Mouse (Mus musculus) embryonic fibroblast, embryonic 13.5 days (primary cell): ENCODE results near the gene H2-T22.
"Not testable (repeated sequence)": the region's sequence is repeated elsewhere in the genome, so short reads cannot be mapped to it uniquely, and the experiment has no call there.

Source experiments
- CTCF ChIP-seq: IDR thresholded peaks from 2 replicates; pipeline ENCODE4 v1.5.1; 2011; ENCODE audit warnings: mild to moderate bottlenecking, control low read depth, low read length, moderate library complexity, borderline replicate concordance; ENCODE audit not compliant: insufficient read depth
- POLR2A ChIP-seq: IDR thresholded peaks from 2 replicates; pipeline ENCODE4 v1.6.1; 2011; ENCODE audit warnings: low read depth, mild to moderate bottlenecking, control low read depth, low read length, moderate library complexity

GRCm38 (mm10) chr17:36031583-36032331 is 10.8 kb downstream of the H2-T22 start:
- TF ChIP-seq CTCF = peak; percentile 34; the same call in 1 of the 2 replicates
- TF ChIP-seq POLR2A = not testable (repeated sequence)
